Mouse (Mus musculus): ENCODE results near the gene Polr3h. TPM values are rescaled to one million over a fixed set of nuclear protein-coding genes. Genes with fewer than 3 reads are reported as not detected.

Gene Polr3h
- 21.0 and 21.5 TPM in 2 replicates for polyA plus RNA-seq (2012; rRNA removed)

DNA sequence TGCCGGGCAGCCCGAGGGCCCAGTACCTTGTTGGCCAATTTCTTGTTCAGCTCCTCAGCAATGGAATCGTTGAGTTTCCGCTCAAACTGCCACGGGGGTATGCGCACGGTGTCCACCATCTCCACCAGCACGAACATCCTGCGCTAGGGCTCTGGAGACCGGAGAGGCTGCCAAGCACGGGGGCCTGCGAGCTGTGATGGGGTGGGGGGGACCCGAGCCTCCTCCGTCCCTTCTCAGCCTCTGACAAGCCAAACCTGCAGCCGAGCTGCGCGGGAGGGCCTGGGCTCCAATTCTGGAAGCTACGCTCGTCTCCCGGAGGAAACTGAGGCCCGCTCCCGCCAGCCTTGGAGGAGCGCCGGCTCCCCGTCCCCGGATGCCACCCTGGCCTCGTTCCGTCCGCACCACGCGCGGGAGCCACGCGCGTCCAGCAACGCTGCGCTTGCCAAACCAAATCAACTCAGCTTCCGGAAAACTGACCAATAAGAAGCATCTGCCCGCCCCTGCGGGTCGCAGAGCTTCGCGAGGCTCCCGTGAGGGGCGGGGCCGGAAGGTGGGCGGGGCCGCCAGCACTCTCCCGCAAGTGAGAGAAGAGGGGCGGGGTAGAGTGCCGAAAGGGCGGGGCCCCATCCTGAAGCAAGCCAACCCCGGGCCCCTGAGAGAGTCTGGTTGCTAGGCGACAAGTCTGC, at the start of gene Polr3h:
Gene Polr3h (minus strand): TSS at position 481 of the 686 bp plus-strand sequence.

GRCm38 (mm10) chr15:81960171-81961077, 34.4 kb upstream of the Polr3h start, which contains the start of gene Pmm1:
TSS of gene Pmm1 (minus strand) at chr15:81960930.

GRCm38 (mm10) chr15:81936679-81937078, 10.6 kb upstream of the Polr3h start, which contains the start of gene Csdc2:
TSS of gene Csdc2 (plus strand) at chr15:81936759.

GRCm38 (mm10) chr15:81872262-81873136, 53.5 kb downstream of the Polr3h start, which contains the start of gene Aco2:
TSS of gene Aco2 (plus strand) at chr15:81872309.

DNA sequence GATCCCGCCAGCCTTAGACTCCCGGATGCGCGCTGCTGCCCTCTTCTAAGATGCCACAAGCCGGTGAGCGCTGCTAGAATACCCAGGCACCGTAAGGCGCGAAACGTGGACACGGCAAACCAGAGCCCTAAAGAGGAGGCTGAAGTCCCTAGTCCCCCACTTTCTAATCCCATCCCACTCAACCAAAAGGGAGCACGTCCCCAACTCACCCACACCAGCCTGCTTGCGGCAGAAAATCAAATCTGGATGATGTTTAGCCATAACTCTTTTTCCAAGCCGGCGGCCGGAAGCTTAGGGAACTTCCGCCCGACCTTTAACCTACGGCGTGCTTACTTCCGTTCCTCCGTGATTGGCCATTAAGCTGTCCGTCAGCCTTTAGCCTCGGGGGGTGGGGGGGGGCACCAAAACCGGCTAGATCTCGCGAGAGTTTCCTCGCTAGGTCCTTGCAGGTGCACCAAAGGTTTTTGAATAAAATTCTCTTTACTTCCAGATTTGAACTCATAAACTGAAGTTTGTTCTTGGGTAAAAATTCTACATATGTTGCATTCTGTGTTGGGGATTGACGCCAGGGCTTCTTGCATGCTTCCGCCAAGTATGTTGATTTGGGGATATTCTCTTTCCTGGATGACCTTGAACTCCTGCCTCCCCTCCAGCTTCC, 54.3 kb downstream of the Polr3h start, which contains the start of gene Phf5a:
Gene Phf5a (minus strand): TSS at position 308 of the 658 bp plus-strand sequence.

GRCm38 (mm10) chr15:81858517-81859329, 67.3 kb downstream of the Polr3h start, which contains the start of gene Tob2:
TSS of gene Tob2 (minus strand) at chr15:81858796.

Other genes with a start within 250 kb of the Polr3h start
- 8.5 and 15.1 TPM in 2 replicates for gene Chadl, start 229.0 kb downstream of the Polr3h start, polyA plus RNA-seq (2012; rRNA removed)
- 61.3 and 67.9 TPM in 2 replicates for gene Zc3h7b, start 181.2 kb downstream of the Polr3h start, polyA plus RNA-seq (2012; rRNA removed)
- 33.3 and 36.8 TPM in 2 replicates for gene Rangap1, start 180.7 kb downstream of the Polr3h start, polyA plus RNA-seq (2012; rRNA removed)
- 61.6 and 63.8 TPM in 2 replicates for gene Tef, start 123.8 kb downstream of the Polr3h start, polyA plus RNA-seq (2012; rRNA removed)
- gene Tob2, start 67.4 kb downstream of the Polr3h start, polyA plus RNA-seq (2012; rRNA removed) = 26.7 and 32.4 TPM in 2 replicates
- gene Phf5a, start 54.3 kb downstream of the Polr3h start, polyA plus RNA-seq (2012; rRNA removed) = 42.5 and 42.6 TPM in 2 replicates
- 206 and 228 TPM in 2 replicates for gene Aco2, start 53.9 kb downstream of the Polr3h start, polyA plus RNA-seq (2012; rRNA removed)
- 50.8 and 58.3 TPM in 2 replicates for gene Csdc2, start 10.5 kb upstream of the Polr3h start, polyA plus RNA-seq (2012; rRNA removed)
- 99.8 and 100 TPM in 2 replicates for gene Pmm1, start 34.7 kb upstream of the Polr3h start, polyA plus RNA-seq (2012; rRNA removed)
- gene 1700029P11Rik, start 54.3 kb upstream of the Polr3h start, polyA plus RNA-seq (2012; rRNA removed) = 0.18 TPM in 1 of 2 replicates, not detected in the other
- gene Xrcc6, start 61.6 kb upstream of the Polr3h start, polyA plus RNA-seq (2012; rRNA removed) = 17.3 and 19.2 TPM in 2 replicates
- gene Desi1, start 107.6 kb upstream of the Polr3h start, polyA plus RNA-seq (2012; rRNA removed) = 30.1 and 30.3 TPM in 2 replicates
- 67.2 and 91.8 TPM in 2 replicates for gene Snu13, start 121.4 kb upstream of the Polr3h start, polyA plus RNA-seq (2012; rRNA removed)
- gene 4930407I10Rik, start 132.9 kb upstream of the Polr3h start, polyA plus RNA-seq (2012; rRNA removed) = not detected in 2 replicates
- not detected in 2 replicates for gene Mei1, start 143.8 kb upstream of the Polr3h start, polyA plus RNA-seq (2012; rRNA removed)
- 11.3 and 13.1 TPM in 2 replicates for gene Ccdc134, start 201.7 kb upstream of the Polr3h start, polyA plus RNA-seq (2012; rRNA removed)
- gene Srebf2, start 220.9 kb upstream of the Polr3h start, polyA plus RNA-seq (2012; rRNA removed) = 200 and 245 TPM in 2 replicates

Data from ovary, adult 2 months (tissue).